Mouse (Mus musculus): Measurements from ENCODE around the gene Vmn1r199. TPM values are rescaled to one million over a fixed set of nuclear protein-coding genes. Genes with fewer than 3 reads are reported as not detected.
"Not testable (repeated sequence)": the region's sequence is repeated elsewhere in the genome, so short reads cannot be mapped to it uniquely, and the experiment has no call there.

Gene Vmn1r199
- not detected in 2 replicates for polyA plus RNA-seq (2016; fragmentation: Nextera tagmentation; extraction: Ambion mirVana)

- 89% methylated on average over 2 of the region's 2 CpGs for WGBS
- DNase-seq (ENCODE audit: low spot score): no peak
- Histone ChIP-seq H3K27me3 (ENCODE audit: insufficient read depth, poor library complexity, severe bottlenecking) (no peaks in the 10 kb centered on the region), H3K4me3 (no peak within 1 kb of the TSS), H3K4me1 (replicated peaks) (no peaks in the 10 kb centered on the region), H3K36me3 (no peaks in the 10 kb centered on the region), H3K9me3 (no peaks in the 10 kb centered on the region), H3K27ac (no peak within 1 kb of the TSS)
Observed at GRCm38 (mm10) chr13:22379518-22379917, at the start of gene Vmn1r199. Gene Vmn1r199 (plus strand): TSS chr13:22379818.

- Histone ChIP-seq H3K27me3 (ENCODE audit: insufficient read depth, poor library complexity, severe bottlenecking) (no peaks in the 10 kb centered on the region), H3K4me1 (replicated peaks) (no peaks in the 10 kb centered on the region), H3K36me3 (no peaks in the 10 kb centered on the region), H3K27ac (no peak overlapping the region), H3K9me3 (no peaks in the 10 kb centered on the region), H3K4me3 (no peak overlapping the region)
- 83% methylated on average over 2 of the region's 2 CpGs for WGBS
- DNase-seq (ENCODE audit: low spot score): no peak
Observed at GRCm38 (mm10) chr13:22333269-22333668, 46.3 kb upstream of the Vmn1r199 start.

DNA sequence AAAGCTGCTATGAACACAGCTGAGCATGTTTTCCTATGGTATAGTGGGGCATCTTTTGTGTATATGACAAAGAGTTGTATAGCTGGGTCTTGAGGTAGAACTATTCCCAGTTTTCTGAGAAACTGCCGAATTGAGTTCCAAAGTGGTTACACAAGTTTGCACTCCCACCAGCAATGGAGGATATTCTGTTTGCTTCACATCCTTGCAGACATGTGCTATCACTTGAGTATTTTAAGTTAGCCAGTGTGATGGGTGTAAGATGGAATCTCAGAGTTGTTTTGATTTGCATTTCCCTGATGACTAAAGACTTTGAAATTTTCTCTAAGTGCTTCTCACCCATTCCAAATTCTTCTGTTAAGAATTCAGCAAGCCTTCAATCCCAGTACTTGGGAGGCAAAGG lies 44.1 kb upstream of the Vmn1r199 start:
- 86% methylated on average over 1 of the region's 1 CpGs for WGBS
- Histone ChIP-seq H3K9me3 (no peaks in the 10 kb centered on the region), H3K36me3 (no peaks in the 10 kb centered on the region), H3K27me3 (ENCODE audit: insufficient read depth, poor library complexity, severe bottlenecking) (no peaks in the 10 kb centered on the region), H3K4me3 (no peak overlapping the region), H3K4me1 (replicated peaks) (no peaks in the 10 kb centered on the region), H3K27ac (no peak overlapping the region)
- DNase-seq (ENCODE audit: low spot score): no peak

DNA sequence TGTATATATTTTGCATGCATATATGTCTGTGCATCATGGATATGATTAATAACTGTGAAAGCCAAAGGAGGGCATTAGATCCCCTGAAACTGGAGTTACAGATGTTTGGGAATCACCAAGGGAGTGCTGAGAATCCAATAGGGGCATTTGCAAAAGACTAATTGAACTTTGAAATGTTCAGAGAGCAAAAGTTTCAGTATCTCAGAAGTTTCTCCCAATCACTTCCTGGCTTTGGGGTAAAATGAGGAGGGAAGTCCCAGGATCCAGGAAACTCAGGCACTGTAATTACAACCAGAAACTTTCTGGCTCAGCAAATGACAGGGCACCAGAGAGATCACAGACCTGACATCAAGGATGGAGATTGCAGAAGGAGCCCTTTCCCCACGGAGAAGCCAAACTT lies 29.6 kb upstream of the Vmn1r199 start, which contains the start of gene Vmn1r198:
Vmn1r198 (plus strand) TSS at position 301 of the 400 bp plus-strand sequence.
- no peak for DNase-seq (ENCODE audit: low spot score)
- Histone ChIP-seq H3K9me3 (0 out of 2 replicates have a peak, but pooled peaks cover 3% of the 10 kb centered on the region), H3K27ac (no peak within 1 kb of the TSS), H3K4me3 (no peak within 1 kb of the TSS), H3K27me3 (ENCODE audit: insufficient read depth, poor library complexity, severe bottlenecking) (no peaks in the 10 kb centered on the region), H3K4me1 (replicated peaks) (no peaks in the 10 kb centered on the region), H3K36me3 (no peaks in the 10 kb centered on the region)
- 43% methylated on average over 1 of the region's 1 CpGs for WGBS

DNA sequence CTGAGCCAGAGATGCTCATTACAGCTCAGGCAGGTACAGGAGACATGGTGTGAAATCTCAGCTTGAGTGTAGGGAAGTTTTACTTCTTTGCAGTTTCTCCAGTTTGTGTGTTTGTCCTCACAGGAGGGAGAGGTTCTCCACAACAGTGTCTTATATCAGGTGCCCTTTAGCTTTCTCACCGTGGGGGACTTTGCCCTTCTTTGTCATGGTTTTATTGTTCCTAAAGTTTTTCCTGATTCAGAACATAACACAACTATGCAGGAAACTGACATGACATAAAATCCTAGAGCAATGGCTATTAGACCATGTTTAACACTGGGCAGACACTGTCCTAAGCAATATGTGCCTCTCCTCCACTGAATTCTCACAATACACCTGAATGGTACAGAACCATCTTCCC lies 28.8 kb upstream of the Vmn1r199 start:
- Histone ChIP-seq H3K27ac (no peak overlapping the region), H3K4me3 (no peak overlapping the region), H3K27me3 (ENCODE audit: insufficient read depth, poor library complexity, severe bottlenecking) (no peaks in the 10 kb centered on the region), H3K9me3 (0 out of 2 replicates have a peak, but pooled peaks cover 3% of the 10 kb centered on the region), H3K4me1 (replicated peaks) (no peaks in the 10 kb centered on the region), H3K36me3 (no peaks in the 10 kb centered on the region)
- WGBS: 82% methylated on average over 1 of the region's 1 CpGs
- DNase-seq (ENCODE audit: low spot score): no peak

GRCm38 (mm10) chr13:22381128-22381527 lies 1.5 kb downstream of the Vmn1r199 start:
- H3K36me3 ChIP-seq; H3K27ac ChIP-seq; DNase-seq (ENCODE audit: low spot score); H3K4me1 ChIP-seq (replicated peaks); H3K9me3 ChIP-seq; H3K4me3 ChIP-seq; H3K27me3 ChIP-seq (ENCODE audit: insufficient read depth, poor library complexity, severe bottlenecking): not testable (repeated sequence)
- WGBS: 84% methylated on average over 3 of the region's 3 CpGs

DNA sequence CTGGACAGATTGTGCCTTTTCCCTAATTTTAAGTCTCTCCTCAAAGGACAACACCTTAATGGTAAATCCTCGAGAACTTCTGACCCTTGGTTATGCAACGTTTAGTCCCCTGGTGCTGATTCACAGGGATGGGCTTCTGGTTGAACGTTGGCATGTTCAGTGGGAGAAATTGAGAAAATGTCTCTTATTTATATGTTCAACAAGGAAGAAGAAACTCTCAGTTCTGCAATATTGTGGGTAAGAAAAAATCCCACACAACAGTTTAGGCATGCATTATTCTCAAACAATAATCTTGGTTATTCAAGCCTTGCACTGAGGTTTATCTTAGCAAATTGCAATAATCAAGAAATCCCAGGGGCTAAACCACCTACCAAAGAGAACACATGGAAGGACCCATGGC lies 3.8 kb downstream of the Vmn1r199 start:
- Histone ChIP-seq H3K9me3 (no peaks in the 10 kb centered on the region), H3K27me3 (ENCODE audit: insufficient read depth, poor library complexity, severe bottlenecking) (no peaks in the 10 kb centered on the region), H3K4me1 (replicated peaks) (no peaks in the 10 kb centered on the region), H3K27ac (no peak overlapping the region), H3K4me3 (no peak overlapping the region), H3K36me3 (no peaks in the 10 kb centered on the region)
- 83% methylated on average over 3 of the region's 3 CpGs for WGBS
- no peak for DNase-seq (ENCODE audit: low spot score)

- H3K4me1 ChIP-seq (replicated peaks): no peaks in the 10 kb centered on the region
- 87% methylated on average over 1 of the region's 1 CpGs for WGBS
- H3K9me3 ChIP-seq: no peaks in the 10 kb centered on the region
- no peak for DNase-seq (ENCODE audit: low spot score)
- H3K4me3 ChIP-seq: no peak overlapping the region
- H3K27me3 ChIP-seq (ENCODE audit: insufficient read depth, poor library complexity, severe bottlenecking): no peaks in the 10 kb centered on the region
- H3K36me3 ChIP-seq: no peaks in the 10 kb centered on the region
- no peak overlapping the region for H3K27ac ChIP-seq
Observed at GRCm38 (mm10) chr13:22387050-22387449, 7.4 kb downstream of the Vmn1r199 start.

GRCm38 (mm10) chr13:22390073-22390472 lies 10.5 kb downstream of the Vmn1r199 start, which contains the start of gene Vmn1r200:
Gene Vmn1r200 (plus strand): TSS chr13:22390373.
- Histone ChIP-seq H3K4me1 (replicated peaks) (no peaks in the 10 kb centered on the region), H3K4me3 (no peak within 1 kb of the TSS), H3K27ac (no peak within 1 kb of the TSS), H3K9me3 (no peaks in the 10 kb centered on the region), H3K36me3 (no peaks in the 10 kb centered on the region), H3K27me3 (ENCODE audit: insufficient read depth, poor library complexity, severe bottlenecking) (no peaks in the 10 kb centered on the region)
- WGBS: 35% methylated on average over 3 of the region's 3 CpGs
- peak; percentile 5 for DNase-seq (ENCODE audit: low spot score)

- Histone ChIP-seq H3K27me3 (ENCODE audit: insufficient read depth, poor library complexity, severe bottlenecking) (no peaks in the 10 kb centered on the region), H3K4me3 (no peak overlapping the region), H3K4me1 (replicated peaks) (no peaks in the 10 kb centered on the region), H3K9me3 (peaks cover 29% of the 10 kb centered on the region), H3K27ac (no peak overlapping the region), H3K36me3 (no peaks in the 10 kb centered on the region)
- no peak for DNase-seq (ENCODE audit: low spot score)
- WGBS: 89% methylated on average over 1 of the region's 1 CpGs
Observed at GRCm38 (mm10) chr13:22402978-22403377, 23.4 kb downstream of the Vmn1r199 start.

Other genes with a start within 250 kb of the Vmn1r199 start
- gene Vmn1r191, start 195.8 kb upstream of the Vmn1r199 start, polyA plus RNA-seq (2016; fragmentation: Nextera tagmentation; extraction: Ambion mirVana): not detected in 2 replicates
- not detected in 2 replicates for gene Vmn1r192, start 188.7 kb upstream of the Vmn1r199 start, polyA plus RNA-seq (2016; fragmentation: Nextera tagmentation; extraction: Ambion mirVana)
- not detected in 2 replicates for gene Vmn1r193, start 156.7 kb upstream of the Vmn1r199 start, polyA plus RNA-seq (2016; fragmentation: Nextera tagmentation; extraction: Ambion mirVana)
- not detected in 2 replicates for gene Vmn1r194, start 135.6 kb upstream of the Vmn1r199 start, polyA plus RNA-seq (2016; fragmentation: Nextera tagmentation; extraction: Ambion mirVana)
- gene Vmn1r195, start 109.3 kb upstream of the Vmn1r199 start, polyA plus RNA-seq (2016; fragmentation: Nextera tagmentation; extraction: Ambion mirVana): not detected in 2 replicates
- gene Vmn1r196, start 89.9 kb upstream of the Vmn1r199 start, polyA plus RNA-seq (2016; fragmentation: Nextera tagmentation; extraction: Ambion mirVana): not detected in 2 replicates
- gene Vmn1r197, start 55.2 kb upstream of the Vmn1r199 start, polyA plus RNA-seq (2016; fragmentation: Nextera tagmentation; extraction: Ambion mirVana): not detected in 2 replicates
- not detected in 2 replicates for gene Vmn1r198, start 29.5 kb upstream of the Vmn1r199 start, polyA plus RNA-seq (2016; fragmentation: Nextera tagmentation; extraction: Ambion mirVana)
- gene Vmn1r200, start 10.6 kb downstream of the Vmn1r199 start, polyA plus RNA-seq (2016; fragmentation: Nextera tagmentation; extraction: Ambion mirVana): not detected in 2 replicates
- gene Vmn1r201, start 92.1 kb downstream of the Vmn1r199 start, polyA plus RNA-seq (2016; fragmentation: Nextera tagmentation; extraction: Ambion mirVana): not detected in 2 replicates
- gene Vmn1r202, start 125.6 kb downstream of the Vmn1r199 start, polyA plus RNA-seq (2016; fragmentation: Nextera tagmentation; extraction: Ambion mirVana): 0.02 TPM in 1 of 2 replicates, not detected in the other
- not detected in 2 replicates for gene Vmn1r203, start 138.3 kb downstream of the Vmn1r199 start, polyA plus RNA-seq (2016; fragmentation: Nextera tagmentation; extraction: Ambion mirVana)
- not detected in 2 replicates for gene Vmn1r204, start 173.4 kb downstream of the Vmn1r199 start, polyA plus RNA-seq (2016; fragmentation: Nextera tagmentation; extraction: Ambion mirVana)
- gene Vmn1r205, start 213.2 kb downstream of the Vmn1r199 start, polyA plus RNA-seq (2016; fragmentation: Nextera tagmentation; extraction: Ambion mirVana): not detected in 2 replicates
- gene Vmn1r206, start 244.4 kb downstream of the Vmn1r199 start, polyA plus RNA-seq (2016; fragmentation: Nextera tagmentation; extraction: Ambion mirVana): not detected in 2 replicates